Mouse (Mus musculus): ENCODE data around the gene Mrc1. TPM values are rescaled to one million over a fixed set of nuclear protein-coding genes. Genes with fewer than 3 reads are reported as not detected.
"Not testable (repeated sequence)": the region's sequence is repeated elsewhere in the genome, so short reads cannot be mapped to it uniquely, and the experiment has no call there.

The Mrc1 gene
- polyA plus RNA-seq (2015; fragmentation: Nextera tagmentation; extraction: Ambion mirVana) = 6.5 and 7.0 TPM in 2 replicates

DNA sequence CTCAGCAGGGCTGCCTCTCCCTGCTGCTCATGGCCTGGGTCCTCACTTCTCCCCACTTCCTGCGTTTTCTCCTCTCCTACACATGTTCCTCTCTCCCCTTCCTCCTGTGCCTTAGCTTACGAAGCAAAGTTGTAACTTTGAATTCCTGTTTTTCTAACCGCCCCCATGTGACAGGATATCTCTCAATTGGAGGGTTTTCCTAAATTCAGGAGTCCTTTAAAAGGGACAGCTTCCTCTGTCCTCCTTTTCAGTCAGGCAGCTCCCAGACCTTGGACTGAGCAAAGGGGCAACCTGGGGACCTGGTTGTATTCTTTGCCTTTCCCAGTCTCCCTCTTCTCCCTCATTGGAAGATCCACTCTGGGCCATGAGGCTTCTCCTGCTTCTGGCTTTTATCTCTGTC, at the start of gene Mrc1:
Gene Mrc1, plus strand, starts transcription at position 244 of the 400 bp plus-strand sequence.
- 48% methylated on average over 3 of the region's 3 CpGs for WGBS

DNA sequence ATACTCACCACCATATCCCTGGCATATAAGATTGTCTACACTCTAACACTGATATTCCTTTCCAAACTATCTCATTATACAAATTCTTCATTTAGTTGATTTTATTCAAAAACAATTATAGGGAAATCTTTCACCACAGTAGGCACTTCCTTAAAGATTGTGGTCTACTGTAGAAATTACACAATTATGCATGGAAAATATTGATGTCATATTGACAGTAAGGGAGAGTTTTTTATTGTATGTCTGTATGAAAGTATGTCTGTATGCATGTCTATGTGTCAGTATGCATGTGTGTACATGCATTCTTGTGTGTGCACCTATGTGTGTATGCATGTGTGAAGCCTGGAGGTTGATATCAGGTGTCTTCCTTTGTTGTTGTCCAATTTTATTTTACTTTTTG, 44.8 kb upstream of the Mrc1 start:
- ATAC-seq = no peak
- H3K27me3 ChIP-seq (replicated peaks) = no peaks in the 10 kb centered on the region
- H3K4me2 ChIP-seq (replicated peaks) = no peak overlapping the region
- H3K36me3 ChIP-seq = no peaks in the 10 kb centered on the region
- no peaks in the 10 kb centered on the region for H3K9me3 ChIP-seq
- no peak overlapping the region for H3K4me3 ChIP-seq (replicated peaks)
- no peak overlapping the region for H3K9ac ChIP-seq
- no peak overlapping the region for H3K27ac ChIP-seq
- H3K4me1 ChIP-seq (replicated peaks) = no peaks in the 10 kb centered on the region

More for the DNA sequence above, at the start of gene Mrc1:
- no peak within 1 kb of the TSS for H3K4me3 ChIP-seq (replicated peaks)
- no peaks in the 10 kb centered on the region; the same call in 1 of the 2 replicates for H3K4me1 ChIP-seq (replicated peaks)
- H3K9me3 ChIP-seq = no peaks in the 10 kb centered on the region
- ATAC-seq = no peak
- H3K27ac ChIP-seq = 0 out of 2 replicates have a peak within 1 kb of the TSS, but pooled peaks have one; percentile 9
- H3K36me3 ChIP-seq = no peaks in the 10 kb centered on the region
- no peaks in the 10 kb centered on the region for H3K27me3 ChIP-seq (replicated peaks)
- H3K9ac ChIP-seq = no peak within 1 kb of the TSS
- no peak within 1 kb of the TSS for H3K4me2 ChIP-seq (replicated peaks)

DNA sequence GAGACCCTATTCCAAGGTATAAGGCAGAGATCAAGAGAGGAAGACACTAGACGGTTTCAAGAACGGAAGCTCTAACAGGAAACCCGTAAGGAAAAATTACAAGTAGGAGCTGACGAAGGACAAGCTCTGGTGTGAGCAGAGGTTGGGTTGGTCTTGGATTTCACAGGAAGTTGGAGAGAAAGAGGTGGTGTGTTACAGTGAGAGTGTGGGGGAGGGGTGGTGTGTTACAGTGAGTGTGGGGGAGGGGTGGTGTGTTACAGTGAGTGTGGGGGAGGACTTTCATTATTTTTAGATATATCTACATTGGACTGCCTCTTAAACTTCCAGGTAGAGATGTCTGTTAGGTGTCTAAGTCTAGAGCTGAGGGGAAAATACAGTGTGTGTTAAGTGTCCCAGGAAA, 38.5 kb upstream of the Mrc1 start:
- H3K27me3 ChIP-seq (replicated peaks) = no peaks in the 10 kb centered on the region
- H3K9me3 ChIP-seq = no peaks in the 10 kb centered on the region
- no peak overlapping the region for H3K9ac ChIP-seq
- H3K27ac ChIP-seq = no peak overlapping the region
- no peaks in the 10 kb centered on the region for H3K4me1 ChIP-seq (replicated peaks)
- H3K36me3 ChIP-seq = no peaks in the 10 kb centered on the region
- H3K4me2 ChIP-seq (replicated peaks) = no peak overlapping the region
- H3K4me3 ChIP-seq (replicated peaks) = no peak overlapping the region
- WGBS = 64% methylated on average over 4 of the region's 4 CpGs
- no peak for ATAC-seq

DNA sequence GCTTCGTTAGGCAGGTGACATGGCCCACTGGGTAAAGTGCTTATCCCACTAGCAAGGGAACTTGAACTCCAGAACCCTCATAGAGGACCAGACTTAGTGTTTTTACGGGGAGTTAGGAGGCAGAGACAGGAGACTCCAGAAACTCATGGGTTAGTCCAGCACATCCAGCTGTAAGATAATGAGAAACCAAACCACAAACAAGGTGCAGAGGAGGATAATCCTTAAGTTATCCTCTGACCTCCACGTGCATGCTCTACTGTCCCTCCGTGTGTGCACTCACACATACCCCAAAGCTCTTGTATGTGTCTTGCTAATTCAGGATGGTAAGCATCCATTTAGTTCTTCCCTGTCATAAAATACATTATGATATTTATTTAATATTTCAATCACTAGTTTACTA, 37.6 kb upstream of the Mrc1 start:
- no peak for ATAC-seq
- Histone ChIP-seq H3K9me3 (no peaks in the 10 kb centered on the region), H3K4me3 (replicated peaks) (no peak overlapping the region), H3K9ac (no peak overlapping the region), H3K4me2 (replicated peaks) (no peak overlapping the region), H3K27ac (no peak overlapping the region), H3K27me3 (replicated peaks) (no peaks in the 10 kb centered on the region), H3K36me3 (no peaks in the 10 kb centered on the region), H3K4me1 (replicated peaks) (no peaks in the 10 kb centered on the region)
- WGBS = 88% methylated on average over 4 of the region's 4 CpGs

DNA sequence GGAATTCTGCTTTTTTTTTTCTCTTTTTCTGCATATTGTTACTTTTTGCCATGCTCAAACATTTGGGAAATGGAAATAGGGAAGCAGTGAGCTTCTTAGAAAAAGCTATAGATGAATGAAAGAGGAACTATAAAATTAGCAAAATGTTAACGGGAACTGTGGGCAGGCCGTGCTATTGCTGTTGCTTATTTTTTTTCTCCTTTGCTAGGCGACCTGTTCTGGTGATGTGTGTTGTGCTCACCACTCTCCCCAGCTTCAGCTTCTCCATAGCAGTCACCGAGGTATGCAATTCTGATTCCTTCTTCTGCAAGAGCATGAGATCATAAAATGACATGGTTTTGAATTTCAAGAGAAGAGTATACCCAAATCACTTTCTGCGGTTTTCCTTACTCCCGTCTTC, 37.1 kb upstream of the Mrc1 start:
- no peak for ATAC-seq
- Histone ChIP-seq H3K27ac (no peak overlapping the region), H3K4me1 (replicated peaks) (no peaks in the 10 kb centered on the region), H3K4me2 (replicated peaks) (no peak overlapping the region), H3K27me3 (replicated peaks) (no peaks in the 10 kb centered on the region), H3K4me3 (replicated peaks) (no peak overlapping the region), H3K36me3 (no peaks in the 10 kb centered on the region), H3K9me3 (no peaks in the 10 kb centered on the region), H3K9ac (no peak overlapping the region)
- 83% methylated on average over 6 of the region's 6 CpGs for WGBS

DNA sequence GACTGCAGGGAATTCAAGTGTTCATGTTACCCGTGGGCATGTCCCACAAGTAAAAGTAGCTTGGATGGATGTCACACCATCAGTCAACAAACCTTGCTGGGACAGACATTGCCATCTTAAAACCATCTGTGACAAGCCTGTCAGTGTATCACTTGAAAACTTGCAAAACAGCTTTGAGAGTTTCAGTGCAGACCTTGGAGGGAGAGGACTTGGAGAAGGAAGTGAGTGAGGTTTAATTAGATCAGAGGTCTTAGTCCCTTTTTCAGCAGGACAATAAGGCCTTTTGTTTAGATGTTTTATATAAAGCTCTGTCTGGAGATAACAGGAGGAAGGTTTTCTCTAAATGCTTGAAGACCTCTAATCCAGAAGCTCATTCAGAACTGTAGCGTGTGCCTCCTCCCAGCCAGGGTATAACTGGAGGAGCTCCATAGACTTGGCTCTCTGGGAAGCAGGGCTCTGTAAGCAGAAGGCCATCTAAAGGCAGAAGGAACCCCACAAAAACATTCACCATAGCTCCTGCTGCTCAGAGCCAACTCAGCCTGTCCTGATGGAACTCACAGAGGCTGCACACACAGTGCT, 30.8 kb upstream of the Mrc1 start:
- not testable (repeated sequence) for H3K4me1 ChIP-seq (replicated peaks); H3K27ac ChIP-seq; H3K4me2 ChIP-seq (replicated peaks); H3K9ac ChIP-seq; H3K27me3 ChIP-seq (replicated peaks); H3K36me3 ChIP-seq; H3K4me3 ChIP-seq (replicated peaks); H3K9me3 ChIP-seq
- peak; percentile 73 for ATAC-seq
- 50% methylated on average over 1 of the region's 2 CpGs for WGBS

DNA sequence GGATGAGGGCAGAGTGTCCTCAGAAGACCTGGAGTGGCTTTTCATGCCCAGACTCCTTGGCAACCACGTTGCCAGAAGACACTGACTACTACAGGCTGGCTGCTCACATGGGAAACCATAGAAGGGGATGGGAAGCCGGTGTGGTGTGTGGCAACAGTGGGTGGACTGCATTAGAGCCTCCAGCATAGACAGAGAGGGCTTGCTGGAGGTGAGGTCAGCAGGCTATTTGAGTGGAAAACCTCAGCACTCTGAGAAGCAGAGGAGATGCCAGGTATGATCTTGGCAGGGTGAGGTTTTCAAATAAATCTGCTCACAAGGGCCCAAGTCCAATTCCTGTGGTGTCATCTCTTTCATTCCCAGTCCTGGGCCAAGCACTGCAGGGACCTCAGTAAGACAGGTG, 29.6 kb upstream of the Mrc1 start:
- no peak for ATAC-seq
- no peaks in the 10 kb centered on the region for H3K36me3 ChIP-seq
- no peak overlapping the region for H3K9ac ChIP-seq
- 31% methylated on average over 2 of the region's 2 CpGs for WGBS
- no peaks in the 10 kb centered on the region for H3K4me1 ChIP-seq (replicated peaks)
- H3K27ac ChIP-seq = no peak overlapping the region
- no peaks in the 10 kb centered on the region for H3K9me3 ChIP-seq
- no peaks in the 10 kb centered on the region for H3K27me3 ChIP-seq (replicated peaks)
- no peak overlapping the region for H3K4me2 ChIP-seq (replicated peaks)
- no peak overlapping the region for H3K4me3 ChIP-seq (replicated peaks)

DNA sequence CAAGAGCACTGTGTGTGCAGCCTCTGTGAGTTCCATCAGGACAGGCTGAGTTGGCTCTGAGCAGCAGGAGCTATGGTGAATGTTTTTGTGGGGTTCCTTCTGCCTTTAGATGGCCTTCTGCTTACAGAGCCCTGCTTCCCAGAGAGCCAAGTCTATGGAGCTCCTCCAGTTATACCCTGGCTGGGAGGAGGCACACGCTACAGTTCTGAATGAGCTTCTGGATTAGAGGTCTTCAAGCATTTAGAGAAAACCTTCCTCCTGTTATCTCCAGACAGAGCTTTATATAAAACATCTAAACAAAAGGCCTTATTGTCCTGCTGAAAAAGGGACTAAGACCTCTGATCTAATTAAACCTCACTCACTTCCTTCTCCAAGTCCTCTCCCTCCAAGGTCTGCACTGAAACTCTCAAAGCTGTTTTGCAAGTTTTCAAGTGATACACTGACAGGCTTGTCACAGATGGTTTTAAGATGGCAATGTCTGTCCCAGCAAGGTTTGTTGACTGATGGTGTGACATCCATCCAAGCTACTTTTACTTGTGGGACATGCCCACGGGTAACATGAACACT, 28.2 kb upstream of the Mrc1 start:
- H3K27ac ChIP-seq; H3K27me3 ChIP-seq (replicated peaks); H3K36me3 ChIP-seq; H3K4me1 ChIP-seq (replicated peaks); H3K9me3 ChIP-seq; H3K4me2 ChIP-seq (replicated peaks); H3K9ac ChIP-seq; H3K4me3 ChIP-seq (replicated peaks): not testable (repeated sequence)
- WGBS = 57% methylated on average over 1 of the region's 2 CpGs
- peak; percentile 72 for ATAC-seq

DNA sequence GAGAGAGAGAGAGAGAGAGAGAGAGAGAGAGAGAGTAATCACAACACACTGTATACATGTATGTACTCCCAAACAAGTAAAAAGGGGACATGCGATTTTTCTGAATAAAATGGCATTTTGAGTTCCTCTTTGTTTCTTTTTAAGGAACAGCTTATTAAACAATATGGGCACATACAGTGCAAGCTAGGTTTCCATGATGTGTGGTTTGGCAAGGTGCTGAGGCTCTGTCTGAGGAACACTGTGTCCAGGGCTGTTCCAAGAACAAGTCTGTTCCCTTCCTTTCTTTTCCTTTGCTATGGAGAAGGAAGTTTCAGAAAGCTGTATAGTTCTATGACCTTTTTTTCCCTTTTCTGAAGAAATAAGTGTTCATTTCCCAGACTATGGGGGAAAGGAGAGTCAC, 24.9 kb upstream of the Mrc1 start:
- Histone ChIP-seq H3K4me2 (replicated peaks) (no peak overlapping the region), H3K4me1 (replicated peaks) (no peaks in the 10 kb centered on the region), H3K9ac (no peak overlapping the region), H3K36me3 (no peaks in the 10 kb centered on the region), H3K27me3 (replicated peaks) (no peaks in the 10 kb centered on the region), H3K27ac (no peak overlapping the region), H3K9me3 (no peaks in the 10 kb centered on the region), H3K4me3 (replicated peaks) (no peak overlapping the region)
- 86% methylated on average over 1 of the region's 1 CpGs for WGBS
- ATAC-seq = no peak

DNA sequence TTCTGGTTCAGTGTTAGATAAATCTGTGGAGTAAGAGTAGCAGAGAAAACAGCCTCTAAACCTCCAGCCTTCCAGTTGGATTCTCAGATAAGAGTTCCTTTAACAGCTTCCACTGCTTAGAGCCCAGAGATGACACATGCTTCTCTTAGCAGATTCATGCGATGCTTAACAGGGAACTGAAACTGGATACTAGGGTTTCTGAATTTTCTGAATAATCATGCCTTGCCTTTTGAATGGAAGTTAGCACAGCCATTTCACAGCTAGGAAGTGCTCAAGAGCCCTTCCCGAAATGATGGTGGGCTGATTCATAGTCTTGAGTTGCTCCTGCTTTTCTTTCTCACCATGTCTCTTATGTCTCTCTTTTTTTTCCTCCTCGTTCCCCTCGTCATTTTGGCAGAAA, 22.4 kb upstream of the Mrc1 start:
- Histone ChIP-seq H3K4me1 (replicated peaks) (no peaks in the 10 kb centered on the region), H3K4me3 (replicated peaks) (no peak overlapping the region)
- no peak for ATAC-seq

DNA sequence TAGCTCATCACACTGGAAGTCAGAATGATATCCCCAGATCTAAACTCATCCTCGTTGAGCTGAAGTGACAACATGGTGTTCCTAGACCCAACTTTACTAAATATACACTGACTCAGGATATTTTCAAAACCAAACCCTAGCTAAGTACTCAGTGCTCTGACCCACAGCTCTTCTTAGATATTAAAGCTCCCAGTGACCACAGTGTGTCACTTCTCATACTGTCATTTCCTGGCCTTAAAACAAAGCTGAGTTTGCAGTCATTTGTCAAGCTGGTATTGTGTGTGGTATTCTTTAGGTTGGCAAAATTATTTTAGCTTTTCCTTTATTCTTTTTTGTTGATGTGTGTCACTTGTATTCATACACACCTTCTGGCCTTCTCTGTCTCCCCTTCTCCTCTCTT, 18.5 kb upstream of the Mrc1 start:
- WGBS = 91% methylated on average over 1 of the region's 1 CpGs
- no peaks in the 10 kb centered on the region for H3K27me3 ChIP-seq (replicated peaks)

More for the DNA sequence above, 22.4 kb upstream of the Mrc1 start:
- Histone ChIP-seq H3K9me3 (no peaks in the 10 kb centered on the region), H3K9ac (no peak overlapping the region), H3K4me2 (replicated peaks) (no peak overlapping the region), H3K27me3 (replicated peaks) (no peaks in the 10 kb centered on the region), H3K36me3 (no peaks in the 10 kb centered on the region), H3K27ac (no peak overlapping the region)
- 73% methylated on average over 4 of the region's 4 CpGs for WGBS

DNA sequence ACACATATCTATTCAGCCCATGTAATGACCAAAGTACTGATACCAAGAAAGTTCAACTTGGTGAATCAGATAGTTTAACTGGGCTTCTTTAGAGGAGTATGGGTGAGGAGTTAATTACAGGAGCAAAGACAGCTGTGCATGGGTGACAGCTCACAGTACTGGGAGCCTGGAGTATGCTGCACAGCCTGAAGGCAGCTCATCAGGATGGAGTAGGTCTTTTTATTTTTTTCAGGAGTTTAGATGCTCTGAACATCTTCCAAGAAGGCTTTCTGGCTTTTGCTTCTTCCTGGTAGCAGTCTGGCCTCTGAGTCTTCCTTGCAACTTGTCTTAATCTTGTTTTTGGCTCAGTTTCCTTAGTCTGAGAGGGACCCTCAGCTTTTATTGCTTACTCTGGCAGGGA, 17.6 kb upstream of the Mrc1 start:
- H3K27ac ChIP-seq = no peak overlapping the region
- no peak overlapping the region for H3K9ac ChIP-seq
- no peaks in the 10 kb centered on the region for H3K36me3 ChIP-seq
- no peak overlapping the region for H3K4me2 ChIP-seq (replicated peaks)
- no peaks in the 10 kb centered on the region for H3K9me3 ChIP-seq
- ATAC-seq = peak; percentile 54; the same call in 1 of the 2 replicates
- H3K4me3 ChIP-seq (replicated peaks) = no peak overlapping the region
- H3K4me1 ChIP-seq (replicated peaks) = no peaks in the 10 kb centered on the region
- H3K27me3 ChIP-seq (replicated peaks) = no peaks in the 10 kb centered on the region

More for the DNA sequence above, 18.5 kb upstream of the Mrc1 start:
- H3K4me2 ChIP-seq (replicated peaks) = no peak overlapping the region
- H3K9me3 ChIP-seq = no peaks in the 10 kb centered on the region
- no peaks in the 10 kb centered on the region for H3K36me3 ChIP-seq
- H3K27ac ChIP-seq = no peak overlapping the region
- H3K4me1 ChIP-seq (replicated peaks) = no peaks in the 10 kb centered on the region
- no peak overlapping the region for H3K4me3 ChIP-seq (replicated peaks)
- ATAC-seq = no peak
- no peak overlapping the region for H3K9ac ChIP-seq

DNA sequence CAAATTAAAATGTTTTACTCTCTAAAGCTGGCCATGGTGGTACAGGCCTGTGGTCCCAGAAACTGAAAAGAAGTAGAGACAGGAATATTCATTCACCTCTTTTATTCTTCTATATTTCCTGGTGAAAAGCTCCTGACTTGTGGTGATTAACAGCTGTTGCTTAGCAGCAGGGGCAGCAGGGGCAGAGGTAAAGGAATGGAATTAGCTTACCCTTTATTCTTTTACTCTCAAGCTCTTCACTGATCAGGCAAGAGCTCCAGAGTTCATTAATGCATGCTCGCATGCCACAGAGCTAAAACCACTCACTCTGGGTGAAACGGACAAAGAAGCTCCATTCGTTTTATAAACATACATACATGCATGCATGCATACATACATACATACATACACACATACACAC, 14.4 kb upstream of the Mrc1 start:
- Histone ChIP-seq H3K9ac (no peak overlapping the region), H3K27ac (no peak overlapping the region), H3K27me3 (replicated peaks) (no peaks in the 10 kb centered on the region), H3K4me1 (replicated peaks) (no peaks in the 10 kb centered on the region), H3K4me2 (replicated peaks) (no peak overlapping the region), H3K36me3 (no peaks in the 10 kb centered on the region), H3K9me3 (no peaks in the 10 kb centered on the region), H3K4me3 (replicated peaks) (no peak overlapping the region)
- 0 out of 2 replicates have a peak, but pooled peaks have one; percentile 27 for ATAC-seq
- 67% methylated on average over 3 of the region's 3 CpGs for WGBS
